Mouse (Mus musculus) CD4-positive, CD25-positive, alpha-beta regulatory T cell, adult 2 months (primary cell): ENCODE measurements around the gene Tfap4.

ENCODE experiments used
- DNase-seq: peaks from one replicate; pipeline ENCODE4 v3.0.0-alpha.2; 2012; ENCODE audit warnings: low read depth, low spot score

The Tfap4 gene

GRCm38 (mm10) chr16:4559715-4560144 lies at the start of gene Tfap4:
TSS of gene Tfap4 (minus strand) at chr16:4559854.
- DNase-seq, result peak; percentile 88

GRCm38 (mm10) chr16:4608532-4609059 lies 48.9 kb upstream of the Tfap4 start:
- no peak for DNase-seq

GRCm38 (mm10) chr16:4607818-4608531 lies 48.3 kb upstream of the Tfap4 start:
- DNase-seq, result peak; percentile 92

DNA sequence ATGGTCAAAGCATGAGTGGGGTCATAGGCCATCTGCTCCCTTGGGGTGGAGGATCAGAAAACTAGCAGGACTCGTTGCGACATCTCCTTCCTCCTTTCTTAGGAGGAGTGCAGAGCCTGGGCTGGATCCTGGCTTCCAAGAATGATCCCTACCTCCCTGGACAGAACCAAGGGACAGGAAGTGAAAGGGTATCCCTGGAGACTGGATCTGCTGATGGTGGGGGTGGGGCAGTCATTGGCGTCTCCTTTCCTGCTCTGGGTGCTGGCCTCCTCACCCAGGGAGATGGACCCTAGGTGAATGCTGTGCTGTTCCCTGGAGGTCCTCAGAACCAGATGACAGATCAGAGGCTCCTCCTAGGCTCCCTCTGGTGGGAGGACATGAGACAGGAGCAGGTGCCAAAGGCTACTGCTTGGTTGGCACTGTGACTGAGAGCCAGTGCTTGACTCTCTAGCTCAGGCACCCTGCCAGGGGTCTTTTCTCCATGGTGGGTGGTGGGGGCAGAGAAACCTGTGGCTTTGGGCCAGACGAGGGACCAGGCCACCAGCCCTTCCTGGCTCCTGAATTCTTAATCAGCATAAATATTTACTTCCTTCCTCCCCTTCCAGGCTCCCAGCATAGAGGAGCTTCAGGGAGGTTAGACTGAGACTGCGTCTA lies 46.9 kb upstream of the Tfap4 start:
- no peak for DNase-seq

GRCm38 (mm10) chr16:4605514-4606131 lies 46.0 kb upstream of the Tfap4 start:
- DNase-seq, result no peak

GRCm38 (mm10) chr16:4604293-4604837 lies 44.7 kb upstream of the Tfap4 start:
- no peak for DNase-seq

GRCm38 (mm10) chr16:4603453-4603837 lies 43.8 kb upstream of the Tfap4 start:
- no peak for DNase-seq

- no peak for DNase-seq
Observed at GRCm38 (mm10) chr16:4602766-4603452, 43.3 kb upstream of the Tfap4 start.

DNA sequence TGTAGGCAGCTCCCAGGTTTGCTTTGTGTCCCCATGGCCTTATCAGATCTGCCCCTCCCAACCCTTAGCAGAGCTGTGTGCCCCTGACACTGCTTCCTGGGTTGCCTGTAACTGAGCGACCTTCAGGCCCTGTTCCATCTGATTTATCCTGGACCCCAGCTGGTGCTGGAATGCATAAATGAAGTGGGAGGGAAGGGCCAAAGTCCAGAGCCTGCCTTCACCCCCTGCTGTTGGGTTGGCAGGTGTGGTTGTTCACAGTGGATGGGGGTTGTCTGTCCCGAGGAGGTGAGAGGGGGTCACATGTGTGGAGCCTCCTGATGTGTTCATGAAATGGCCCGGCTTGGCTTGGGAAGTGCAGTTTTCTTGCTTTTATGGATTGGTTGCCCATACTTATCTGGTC lies 42.5 kb upstream of the Tfap4 start:
- DNase-seq, result no peak

DNA sequence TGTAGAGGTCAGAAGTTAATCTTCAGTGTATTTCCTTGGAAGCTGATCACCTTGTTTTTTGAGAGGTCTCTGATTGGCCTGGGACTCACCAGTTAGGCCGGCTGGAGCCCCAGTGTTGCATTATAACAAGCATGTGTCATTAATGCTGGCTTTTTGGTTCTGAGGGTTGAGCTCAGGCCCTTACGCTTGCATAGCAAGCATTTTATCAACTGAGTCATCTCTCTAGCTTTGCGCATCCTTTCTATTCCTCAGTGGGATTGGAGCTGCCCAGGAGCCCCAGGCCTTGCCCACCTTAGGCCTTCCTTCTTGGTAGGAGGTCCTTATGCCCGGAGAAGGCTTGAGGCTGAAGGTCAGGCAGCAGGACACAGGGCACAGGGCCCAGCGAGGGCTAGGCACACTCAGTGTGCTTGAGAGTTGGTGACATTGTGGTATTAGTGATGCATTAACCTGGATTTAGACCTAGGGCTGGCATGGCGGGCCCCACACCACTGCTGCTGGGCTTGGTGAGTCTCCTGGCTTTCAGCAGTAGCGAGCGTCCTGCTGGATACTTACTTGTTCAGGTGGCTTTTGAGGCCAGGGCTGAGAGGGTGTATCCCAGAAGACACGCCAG lies 41.2 kb upstream of the Tfap4 start:
- DNase-seq, result no peak

GRCm38 (mm10) chr16:4599616-4600015 lies 40.0 kb upstream of the Tfap4 start:
- DNase-seq, result no peak

DNA sequence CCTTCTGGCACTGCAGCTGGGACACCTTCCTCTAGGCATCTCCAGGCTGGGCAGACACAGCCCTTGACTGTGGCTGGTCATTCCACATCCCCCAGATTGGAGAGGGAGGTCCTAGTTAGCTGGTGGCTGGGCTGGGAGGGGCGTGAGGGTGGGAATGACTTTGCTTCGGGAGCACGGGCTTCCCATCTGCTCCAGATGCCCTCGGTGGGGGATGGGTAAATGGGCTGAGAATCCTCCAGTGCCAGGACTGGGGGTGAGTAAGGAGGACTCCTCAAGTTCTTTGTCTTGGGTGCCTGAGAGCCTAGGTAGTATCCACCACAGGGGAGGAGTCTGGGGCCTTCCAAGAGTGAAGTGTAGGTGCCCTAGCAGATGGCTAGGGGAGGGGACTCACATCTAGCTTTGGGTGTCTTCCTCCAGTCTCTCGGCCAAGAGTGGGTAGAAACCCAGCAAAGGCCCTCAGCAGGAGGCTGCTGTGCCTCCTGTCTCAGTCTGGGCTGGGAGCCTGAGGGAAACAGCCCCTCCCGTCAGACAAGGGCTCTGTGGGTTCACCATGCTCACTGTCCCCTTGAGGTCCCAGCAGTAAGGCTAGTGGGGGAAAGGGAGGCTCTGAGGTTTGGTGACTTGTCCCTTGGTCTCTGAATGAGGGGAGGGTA lies 39.4 kb upstream of the Tfap4 start:
- DNase-seq, result no peak

GRCm38 (mm10) chr16:4598041-4598440 lies 38.4 kb upstream of the Tfap4 start:
- DNase-seq, result no peak

- no peak for DNase-seq
Observed at GRCm38 (mm10) chr16:4597296-4597695, 37.6 kb upstream of the Tfap4 start.

- no peak for DNase-seq
Observed at GRCm38 (mm10) chr16:4596836-4597235, 37.2 kb upstream of the Tfap4 start.

- no peak for DNase-seq
Observed at GRCm38 (mm10) chr16:4596141-4596728, 36.6 kb upstream of the Tfap4 start.

DNA sequence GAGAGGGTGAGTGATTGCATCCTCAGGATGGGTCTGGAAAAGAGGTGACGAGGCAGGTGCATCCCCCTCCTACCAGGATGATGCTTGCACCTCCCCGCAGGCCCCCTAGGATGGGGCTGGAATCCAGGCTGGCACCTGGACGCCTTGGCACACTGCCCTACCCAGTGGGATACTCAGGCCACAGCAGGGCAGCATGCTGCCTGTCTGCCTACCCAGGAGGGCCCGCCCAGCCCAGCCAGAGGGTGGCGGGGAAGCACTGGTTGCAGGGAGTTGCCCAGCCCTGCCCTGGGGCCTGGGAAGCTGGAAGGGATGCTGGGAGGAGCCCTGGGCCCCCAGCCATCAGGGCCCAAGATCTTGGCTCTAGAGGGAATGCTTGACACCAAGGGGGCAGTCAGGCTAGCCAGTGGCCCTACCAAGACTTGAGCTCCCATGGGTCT lies 35.9 kb upstream of the Tfap4 start:
- peak; percentile 11 for DNase-seq

DNA sequence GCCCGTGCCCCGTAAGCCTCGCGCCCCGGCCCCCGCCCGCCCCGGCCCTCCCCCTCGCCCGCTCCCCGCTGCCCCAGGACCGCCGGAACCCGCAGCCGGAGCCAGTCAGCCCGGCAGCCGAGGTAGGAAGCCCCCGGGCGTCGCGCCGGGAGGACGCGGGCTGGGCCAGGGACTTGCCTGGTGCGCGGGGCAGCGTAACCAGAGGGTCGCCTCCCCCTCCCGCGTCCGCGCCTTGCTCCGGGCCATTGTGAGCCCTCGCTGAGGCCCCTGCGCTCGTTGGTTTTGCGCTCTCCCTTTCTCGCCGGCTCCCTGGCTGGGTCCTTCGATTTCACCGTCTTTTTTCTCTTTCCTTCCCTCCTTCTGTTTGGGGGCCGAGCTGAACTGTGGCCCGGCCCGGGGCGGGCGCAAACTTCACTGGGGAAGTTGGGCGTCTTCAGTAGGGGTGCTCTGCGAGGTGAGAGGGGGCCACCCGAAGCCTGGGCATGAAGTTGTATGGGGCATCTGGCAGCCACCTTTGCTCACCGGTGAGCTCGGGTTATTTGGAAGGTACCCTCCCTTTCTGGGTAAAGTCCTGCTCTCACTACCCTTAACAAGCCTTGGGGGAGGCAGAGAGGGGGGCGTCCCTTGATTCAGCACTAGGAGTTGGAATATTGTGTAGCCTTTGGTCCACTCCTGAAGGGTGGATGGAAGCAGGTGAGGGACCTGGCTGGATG lies 35.3 kb upstream of the Tfap4 start:
- DNase-seq, result no peak

GRCm38 (mm10) chr16:4593971-4594813 lies 34.5 kb upstream of the Tfap4 start, which contains the start of gene Glis2:
TSS of gene Glis2 (plus strand) at chr16:4594713.
- DNase-seq, result peak; percentile 66
